Mouse (Mus musculus) heart, postnatal 36 days (tissue): ENCODE results near the gene B4galnt2. TPM values are rescaled to one million over a fixed set of nuclear protein-coding genes. Genes with fewer than 3 reads are reported as not detected.

Experiments used
- DNase-seq, 2 experiments: peaks; one replicate each; pipeline ENCODE4 v3.0.0; 2021 to 2022
- intact Hi-C: fragments of 180-260 bp; cut with DNase I; formaldehyde crosslinking; loops from one replicate; pipeline ENCODE4 v1.15.1; 2025
- microRNA-seq, 2 experiments: library from miRNA; unstranded; fragments of <30 nt; microRNA quantifications; one replicate each; pipeline ENCODE4 v1.2.0; 2021; ENCODE audit warnings: borderline number of aligned reads in 2 of 2
- total RNA-seq, 2 experiments: library from RNA; stranded (reverse); gene quantifications; 2 replicates each; pipeline ENCODE4 v1.2.3; 2021

Gene B4galnt2
- total RNA-seq, 2 experiments from 2014 or later = not detected

- intact Hi-C loops = no loop called here
- DNase-seq = no peak
Observed at GRCm38 (mm10) chr11:95828181-95828964, 86.3 kb downstream of the B4galnt2 start.

- peak; percentile 76 to 82 for DNase-seq
- intact Hi-C loops = loop anchor here (1.0 kb wide), 2 partner anchors 26 to 154 kb away; no protein-coding TSS in a partner anchor
Observed at GRCm38 (mm10) chr11:95827464-95828085, 87.1 kb downstream of the B4galnt2 start.

GRCm38 (mm10) chr11:95827168-95827447 is 87.6 kb downstream of the B4galnt2 start:
- intact Hi-C loops = loop anchor here (1.0 kb wide), 2 partner anchors 26 to 154 kb away; no protein-coding TSS in a partner anchor
- DNase-seq = no peak

DNA sequence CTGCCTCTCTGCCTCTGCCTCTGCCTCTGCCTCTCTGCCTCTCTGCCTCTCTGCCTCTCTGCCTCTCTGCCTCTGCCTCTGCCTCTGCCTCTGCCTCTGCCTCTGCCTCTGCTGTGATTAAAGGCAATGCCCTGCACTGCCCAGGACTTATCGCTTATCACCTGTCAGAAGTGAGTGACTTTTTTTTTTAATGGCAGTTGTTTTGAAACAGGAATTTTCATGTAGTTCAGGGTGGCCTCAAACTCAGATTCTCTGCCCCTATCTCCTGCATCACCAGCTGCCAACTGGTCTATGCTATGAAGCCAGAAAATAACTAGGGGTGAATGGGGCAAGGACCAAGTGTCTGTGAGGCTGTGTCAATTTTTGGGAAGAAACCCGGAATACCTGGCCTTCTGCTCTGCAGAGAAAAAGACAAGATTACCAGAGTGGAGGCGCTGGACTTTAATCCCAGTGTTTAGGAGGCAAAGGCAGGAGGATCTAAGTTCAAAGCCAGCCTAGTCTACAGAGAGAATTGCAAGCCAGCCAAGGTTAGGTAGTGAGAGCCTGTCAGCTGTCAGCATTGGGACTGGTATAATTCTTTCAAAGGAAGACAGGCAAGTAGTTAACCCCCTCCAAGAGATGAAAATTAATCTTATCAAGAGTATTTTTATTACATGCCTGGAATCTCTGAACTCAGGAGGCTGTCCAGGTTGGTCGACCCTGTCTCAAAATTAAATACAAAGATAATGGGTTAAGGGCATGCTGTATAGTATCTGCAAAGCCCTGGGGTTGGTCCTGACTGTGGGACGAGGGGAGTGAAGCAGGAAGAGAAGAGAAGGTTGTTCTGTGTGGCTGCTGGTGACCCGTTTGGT is 88.1 kb downstream of the B4galnt2 start:
- no peak for DNase-seq

GRCm38 (mm10) chr11:95825625-95826024 is 89.1 kb downstream of the B4galnt2 start:
- DNase-seq = no peak
- intact Hi-C loops = loop anchor here (2.0 kb wide), 1 partner anchor 55 kb away; no protein-coding TSS in a partner anchor

More for the DNA sequence above, 88.1 kb downstream of the B4galnt2 start:
- intact Hi-C loops = loop anchor here (1.0 kb wide), 2 partner anchors 27 to 155 kb away; no protein-coding TSS in a partner anchor

DNA sequence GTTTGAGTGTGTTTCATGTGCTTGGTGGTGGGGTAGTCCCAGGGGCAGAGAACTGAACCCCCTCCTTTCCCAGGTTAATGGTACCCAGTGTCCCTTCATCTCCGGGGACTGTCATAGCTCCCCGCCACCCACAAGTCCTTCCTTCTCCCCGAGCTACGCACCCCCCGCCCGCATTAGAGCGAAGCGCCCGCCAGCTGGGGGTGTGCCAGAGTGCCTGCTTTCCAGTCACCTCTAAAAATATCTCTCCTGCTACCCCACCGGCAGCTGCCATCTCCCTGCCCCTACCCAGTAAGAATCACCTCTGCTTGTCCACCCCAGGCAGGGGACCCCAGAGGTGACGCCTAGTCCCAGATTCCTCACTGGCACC is 89.8 kb downstream of the B4galnt2 start:
- peak; percentile 73 to 84 for DNase-seq
- intact Hi-C loops = loop anchor here (2.0 to 5.0 kb wide), 2 partner anchors 54 to 113 kb away; partner anchors contain the start of gene Zfp652

DNA sequence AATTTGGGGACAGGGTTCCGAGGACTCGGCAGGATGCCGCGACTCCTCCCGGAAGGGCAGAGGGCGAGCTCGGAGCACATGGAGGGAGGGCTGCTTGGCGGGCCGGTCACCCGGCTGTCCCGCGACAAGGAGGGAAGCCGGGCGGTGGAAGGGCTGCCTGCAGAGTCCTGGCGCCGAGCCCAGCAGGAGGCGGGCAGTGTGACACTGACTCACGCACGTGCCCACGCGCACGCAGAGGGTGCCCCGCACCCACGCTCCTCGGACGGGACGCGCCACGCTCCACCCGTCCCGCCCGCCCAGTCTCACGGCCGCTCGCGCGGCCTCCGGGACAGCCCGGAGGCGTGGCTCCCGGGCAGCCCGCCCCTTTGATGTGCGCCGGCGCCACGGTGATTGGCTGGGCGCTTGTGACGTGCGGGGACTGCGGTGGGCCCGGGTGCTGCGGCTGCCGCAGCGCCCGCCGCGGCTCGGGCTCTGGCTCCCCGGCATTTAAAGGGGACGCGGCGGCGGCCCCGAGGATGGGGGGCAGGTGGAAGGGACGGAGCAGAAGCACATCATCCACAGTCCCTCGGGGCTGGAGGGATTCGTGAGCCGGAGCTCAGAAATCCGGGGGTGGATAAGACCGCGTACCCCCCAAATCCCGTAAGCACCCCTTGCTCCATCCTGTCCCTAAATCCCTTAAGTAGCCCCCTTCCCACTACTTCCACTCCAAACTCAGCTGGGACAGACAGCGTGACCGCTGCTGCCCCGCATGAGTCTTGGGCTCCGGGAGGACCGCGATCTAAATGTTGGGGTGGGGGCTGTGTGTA is 90.4 kb downstream of the B4galnt2 start, which contains the start of gene Phospho1:
TSS of gene Phospho1 (plus strand) at position 429 of the 806 bp plus-strand sequence.
- intact Hi-C loops = loop anchor here (2.0 to 5.0 kb wide), 2 partner anchors 53 to 112 kb away; partner anchors contain the start of gene Zfp652
- DNase-seq = peak; percentile 92 to 94

DNA sequence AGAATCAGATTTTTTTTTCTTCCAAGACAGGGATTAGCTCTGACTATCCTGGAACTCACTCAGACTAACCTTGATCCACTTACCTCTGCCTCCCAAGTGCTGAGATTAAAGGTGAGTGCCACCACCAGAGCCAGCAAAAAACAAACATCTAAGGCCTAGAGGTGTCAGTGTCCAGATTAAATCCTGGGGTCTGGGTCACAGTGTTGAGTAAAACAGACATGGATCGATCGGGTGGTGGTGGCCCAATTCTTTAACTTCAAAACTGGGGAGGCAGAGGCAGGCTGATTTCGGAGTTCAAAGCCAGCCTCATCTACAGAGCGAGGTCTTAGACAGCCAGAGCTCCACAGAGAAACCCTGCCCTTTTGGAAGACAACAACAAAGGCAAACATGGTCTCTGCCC is 92.3 kb downstream of the B4galnt2 start:
- no peak for DNase-seq
- intact Hi-C loops = loop anchor here (2.0 to 5.0 kb wide), 3 partner anchors 28 to 110 kb away; partner anchors contain the start of gene Zfp652

DNA sequence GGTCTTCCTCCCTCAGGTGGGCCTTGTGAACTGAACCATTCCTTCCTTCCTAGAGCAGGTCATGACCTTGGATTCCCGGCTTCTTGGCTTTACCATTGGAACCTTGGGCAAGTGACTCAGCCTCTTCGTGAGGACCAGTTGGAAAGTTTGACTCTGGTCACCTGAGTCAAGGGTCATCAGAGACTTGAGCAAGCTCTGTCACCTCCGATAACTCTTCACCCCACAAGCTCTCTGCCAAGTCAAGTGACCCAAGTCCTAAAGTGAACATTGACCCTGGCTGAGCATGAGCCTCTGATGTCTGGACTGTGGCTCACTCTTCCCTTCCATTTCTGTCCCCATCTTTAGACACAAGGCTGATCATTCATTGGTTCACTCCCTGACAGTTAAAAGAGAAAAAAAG is 93.2 kb downstream of the B4galnt2 start:
- intact Hi-C loops = loop anchor here (5.0 kb wide), 1 partner anchor 109 kb away; the partner anchor contains the start of gene Zfp652

GRCm38 (mm10) chr11:95819138-95819537 is 95.6 kb downstream of the B4galnt2 start:
- intact Hi-C loops = no loop called here
- no peak for DNase-seq

More for the DNA sequence above, 93.2 kb downstream of the B4galnt2 start:
- DNase-seq = no peak

Small RNA genes within 50 kb of the gene (microRNA-seq; reads per million reads assigned to microRNA genes)
- gene Mir3063 = 0 reads per million in 2 experiments

Other genes starting within 250 kb of the B4galnt2 start
- gene Phb, start 247.9 kb downstream of the B4galnt2 start, total RNA-seq = 100 to 1,000 TPM; 362 to 417 TPM
- gene Zfp652, start 202.2 kb downstream of the B4galnt2 start, total RNA-seq = 10 to 100 TPM; 50.7 to 50.8 TPM
- under 1 TPM; 0.22 to 0.46 TPM for gene B130006D01Rik, start 191.3 kb downstream of the B4galnt2 start, total RNA-seq
- gene Phospho1, start 90.4 kb downstream of the B4galnt2 start, total RNA-seq = 100 to 1,000 TPM; 174 to 180 TPM
- 10 to 100 TPM; 15.3 to 23.5 TPM for gene Gngt2, start 77.7 kb downstream of the B4galnt2 start, total RNA-seq
- gene Abi3, start 72.4 kb downstream of the B4galnt2 start, total RNA-seq = 10 to 100 TPM in 1 of 2 experiments, 1 to 10 TPM in 1; 9.3 to 13.7 TPM
- gene Igf2bp1, start 91.0 kb upstream of the B4galnt2 start, total RNA-seq = under 1 TPM; 0.08 to 0.17 TPM
- gene Gip, start 109.7 kb upstream of the B4galnt2 start, total RNA-seq = not detected
- 10 to 100 TPM; 44.1 to 46.2 TPM for gene Snf8, start 120.0 kb upstream of the B4galnt2 start, total RNA-seq
- 10 to 100 TPM; 30.7 to 32.1 TPM for gene Ube2z, start 150.5 kb upstream of the B4galnt2 start, total RNA-seq
- gene Atp5g1, start 160.8 kb upstream of the B4galnt2 start, total RNA-seq = 1,000 to 10,000 TPM; 3,285 to 3,604 TPM
- not detected for gene Calcoco2, start 197.1 kb upstream of the B4galnt2 start, total RNA-seq
- not detected for gene Ttll6, start 218.9 kb upstream of the B4galnt2 start, total RNA-seq